Mouse (Mus musculus) macrophage (primary cell): ENCODE data around the gene Iqcd. TPM values are rescaled to one million over a fixed set of nuclear protein-coding genes. Genes with fewer than 3 reads are reported as not detected.
A peak's percentile ranks its signal among the peaks of the same experiment; 100 is the strongest.

ENCODE experiments used
- H3K27ac ChIP-seq: fragments of 350-480 bp; formaldehyde crosslinking; 2 replicates; pipeline ENCODE4 v1.9.0; 2021
- H3K36me3 ChIP-seq: fragments of 350-480 bp; formaldehyde crosslinking; 2 replicates; pipeline ENCODE4 v1.9.0; 2021; ENCODE audit errors: inconsistent target
- H3K4me3 ChIP-seq: fragments of 350-480 bp; formaldehyde crosslinking; 2 replicates; pipeline ENCODE4 v1.9.0; 2021; ENCODE audit errors: inconsistent target
- H3K79me2 ChIP-seq: fragments of 350-480 bp; formaldehyde crosslinking; 2 replicates; pipeline ENCODE4 v1.9.0; 2021; ENCODE audit errors: inconsistent target
- WGBS: methylation state at CpG from one replicate; pipeline ENCODE4 v1.1.7; 2026; ENCODE audit warnings: inconsistent platforms; ENCODE audit not compliant: missing documents; 5-methylcytosine and 5-hydroxymethylcytosine counted together
- polyA plus RNA-seq: library from polyadenylated mRNA; stranded (reverse); fragments of 250-400 nt; gene quantifications from 3 replicates; pipeline ENCODE4 v1.2.4, GENCODE M21; 2018; ENCODE audit warnings: inconsistent platforms
- total RNA-seq, 78 experiments: library from RNA; depleted of rRNA; stranded (reverse); fragments of 250-400 nt; gene quantifications; 1 replicate in 9 of 78; 2 replicates in 24 of 78; 3 replicates in 43 of 78; 4 replicates in 2 of 78; pipeline ENCODE4 v1.2.4; 2018; ENCODE audit warnings: inconsistent platforms in 56 of 78

Iqcd gene
- total RNA-seq (2018; cell fraction: chromatin; rRNA removed), result 1 to 10 TPM in 4 of 26 experiments, under 1 TPM in 13, not detected in 9; 0.29 to 1.5 (median 0.84) TPM
- total RNA-seq (2018; cell fraction: cytosol; rRNA removed), result under 1 TPM; 0.19 to 0.81 (median 0.41) TPM
- 1 to 10 TPM in 1 of 26 experiments, under 1 TPM in 14, not detected in 11; 0.33 to 1.1 (median 0.64) TPM for total RNA-seq (2018; cell fraction: nucleus; rRNA removed)
- polyA plus RNA-seq, result 0.37 to 0.52 TPM in 2 of 3 replicates, not detected in the other

GRCm38 (mm10) chr5:120588569-120589094 is at the start of gene Iqcd, which contains the start of gene Tpcn1:
Iqcd (plus strand) TSS chr5:120589016.
Tpcn1 (minus strand) TSS chr5:120588673.
- peaks cover 17% of the 10 kb centered on the region; the same call in 1 of the 2 replicates for H3K79me2 ChIP-seq
- peak within 1 kb of the TSS; percentile 40 for H3K27ac ChIP-seq
- WGBS, result 1% methylated on average over 35 of the region's 35 CpGs

GRCm38 (mm10) chr5:120548236-120548850 is 40.5 kb upstream of the Iqcd start:
- peaks cover 69% of the 10 kb centered on the region for H3K36me3 ChIP-seq
- no peak overlapping the region for H3K4me3 ChIP-seq
- no peaks in the 10 kb centered on the region for H3K79me2 ChIP-seq
- 98% methylated on average over 11 of the region's 11 CpGs for WGBS
- no peak overlapping the region for H3K27ac ChIP-seq

More at GRCm38 (mm10) chr5:120588569-120589094, at the start of gene Iqcd, which contains the start of gene Tpcn1:
- Histone ChIP-seq H3K4me3 (peak within 1 kb of the TSS; percentile 84), H3K36me3 (peaks cover 12% of the 10 kb centered on the region; the same call in 1 of the 2 replicates)

- WGBS, result 81% methylated on average over 4 of the region's 5 CpGs
- H3K27ac ChIP-seq, result no peak overlapping the region
- H3K4me3 ChIP-seq, result no peak overlapping the region
- peaks cover 69% of the 10 kb centered on the region for H3K36me3 ChIP-seq
- no peaks in the 10 kb centered on the region for H3K79me2 ChIP-seq
Measured at GRCm38 (mm10) chr5:120550137-120550536, 38.7 kb upstream of the Iqcd start.

GRCm38 (mm10) chr5:120550673-120551072 is 38.1 kb upstream of the Iqcd start:
- 100% methylated on average over 4 of the region's 5 CpGs for WGBS
- Histone ChIP-seq H3K79me2 (no peaks in the 10 kb centered on the region), H3K4me3 (no peak overlapping the region), H3K27ac (no peak overlapping the region), H3K36me3 (peaks cover 73% of the 10 kb centered on the region)

- 96% methylated on average over 24 of the region's 24 CpGs for WGBS
- peaks cover 40% of the 10 kb centered on the region for H3K79me2 ChIP-seq
- no peak overlapping the region for H3K4me3 ChIP-seq
- H3K27ac ChIP-seq, result no peak overlapping the region
- peaks cover 68% of the 10 kb centered on the region for H3K36me3 ChIP-seq
Measured at GRCm38 (mm10) chr5:120555871-120556270, 32.9 kb upstream of the Iqcd start.

GRCm38 (mm10) chr5:120558041-120558440 is 30.8 kb upstream of the Iqcd start:
- Histone ChIP-seq H3K79me2 (peaks cover 50% of the 10 kb centered on the region), H3K36me3 (peaks cover 46% of the 10 kb centered on the region), H3K27ac (peak overlapping the region; percentile 93), H3K4me3 (peak overlapping the region; percentile 73)
- WGBS, result 61% methylated on average over 8 of the region's 8 CpGs

- WGBS, result 3% methylated on average over 14 of the region's 14 CpGs
- peaks cover 39% of the 10 kb centered on the region for H3K36me3 ChIP-seq
- peaks cover 55% of the 10 kb centered on the region for H3K79me2 ChIP-seq
- peak overlapping the region; percentile 93 for H3K27ac ChIP-seq
- peak overlapping the region; percentile 73 for H3K4me3 ChIP-seq
Measured at GRCm38 (mm10) chr5:120558762-120559161, 30.1 kb upstream of the Iqcd start.

GRCm38 (mm10) chr5:120560129-120560615 is 28.6 kb upstream of the Iqcd start:
- Histone ChIP-seq H3K27ac (peak overlapping the region; percentile 93), H3K4me3 (peak overlapping the region; percentile 73), H3K79me2 (peaks cover 59% of the 10 kb centered on the region), H3K36me3 (peaks cover 27% of the 10 kb centered on the region)
- 17% methylated on average over 9 of the region's 9 CpGs for WGBS

- H3K36me3 ChIP-seq, result peaks cover 22% of the 10 kb centered on the region
- WGBS, result 4% methylated on average over 13 of the region's 16 CpGs
- peak overlapping the region; percentile 93 for H3K27ac ChIP-seq
- H3K79me2 ChIP-seq, result peaks cover 65% of the 10 kb centered on the region
- H3K4me3 ChIP-seq, result peak overlapping the region; percentile 73
Measured at GRCm38 (mm10) chr5:120560616-120561311, 28.1 kb upstream of the Iqcd start.

GRCm38 (mm10) chr5:120562956-120563913 is 25.6 kb upstream of the Iqcd start:
- no peak overlapping the region for H3K4me3 ChIP-seq
- WGBS, result 68% methylated on average over 26 of the region's 28 CpGs
- H3K36me3 ChIP-seq, result no peaks in the 10 kb centered on the region
- H3K27ac ChIP-seq, result peak overlapping the region; percentile 36
- H3K79me2 ChIP-seq, result peaks cover 71% of the 10 kb centered on the region

GRCm38 (mm10) chr5:120563914-120564311 is 24.9 kb upstream of the Iqcd start:
- Histone ChIP-seq H3K27ac (peak overlapping the region; percentile 36), H3K4me3 (no peak overlapping the region), H3K79me2 (peaks cover 71% of the 10 kb centered on the region), H3K36me3 (no peaks in the 10 kb centered on the region)
- 91% methylated on average over 1 of the region's 4 CpGs for WGBS

GRCm38 (mm10) chr5:120565171-120565905 is 23.5 kb upstream of the Iqcd start:
- H3K4me3 ChIP-seq, result no peak overlapping the region
- H3K36me3 ChIP-seq, result no peaks in the 10 kb centered on the region
- H3K79me2 ChIP-seq, result peaks cover 65% of the 10 kb centered on the region
- WGBS, result 85% methylated on average over 14 of the region's 15 CpGs
- H3K27ac ChIP-seq, result no peak overlapping the region

- peaks cover 64% of the 10 kb centered on the region for H3K79me2 ChIP-seq
- no peaks in the 10 kb centered on the region for H3K36me3 ChIP-seq
- H3K4me3 ChIP-seq, result no peak overlapping the region
- WGBS, result 100% methylated on average over 4 of the region's 5 CpGs
- H3K27ac ChIP-seq, result no peak overlapping the region
Measured at GRCm38 (mm10) chr5:120566101-120566500, 22.7 kb upstream of the Iqcd start.
